Mouse (Mus musculus) layer of hippocampus, adult 8-10 months (tissue): ENCODE measurements around the gene Gtpbp1. TPM values are rescaled to one million over a fixed set of nuclear protein-coding genes. Genes with fewer than 3 reads are reported as not detected.

Source experiments
- DNase-seq, 2 experiments: peaks; one replicate each; pipeline ENCODE4 v3.0.0; 2022; ENCODE audit warnings: low spot score in 2 of 2
- total RNA-seq, 4 experiments: library from RNA; stranded (reverse); gene quantifications; 2 replicates each; pipeline ENCODE4 v1.2.4; 2022

The Gtpbp1 gene
- total RNA-seq, 4 experiments from 2014 or later, result 49.4 to 61.5 (median 52.8) TPM

- no peak for DNase-seq
These were observed 5.5 kb upstream of the Gtpbp1 start for GRCm38 (mm10) chr15:79685141-79685641.

- DNase-seq, result no peak
These were observed 4.4 kb upstream of the Gtpbp1 start for GRCm38 (mm10) chr15:79686046-79686869.

- no peak for DNase-seq
These were observed 3.5 kb upstream of the Gtpbp1 start for GRCm38 (mm10) chr15:79687175-79687574.

- DNase-seq, result peak; percentile 90 to 95
These were observed 2.9 kb upstream of the Gtpbp1 start, which contains the start of gene Josd1 for GRCm38 (mm10) chr15:79687646-79688267. TSS of gene Josd1 (minus strand) at chr15:79687919.

GRCm38 (mm10) chr15:79688268-79688956 is 2.2 kb upstream of the Gtpbp1 start:
- DNase-seq, result no peak

GRCm38 (mm10) chr15:79689662-79690425 is 801 bp upstream of the Gtpbp1 start:
- no peak for DNase-seq

GRCm38 (mm10) chr15:79691023-79691508 is 421 bp downstream of the Gtpbp1 start:
- DNase-seq, result peak in 1 of 2 experiments; percentile 34

- DNase-seq, result no peak
These were observed 1.7 kb downstream of the Gtpbp1 start for GRCm38 (mm10) chr15:79692334-79692733.

GRCm38 (mm10) chr15:79693740-79694139 is 3.1 kb downstream of the Gtpbp1 start:
- no peak for DNase-seq

- no peak for DNase-seq
These were observed 3.9 kb downstream of the Gtpbp1 start for GRCm38 (mm10) chr15:79694512-79694911.

- no peak for DNase-seq
These were observed 4.9 kb downstream of the Gtpbp1 start for GRCm38 (mm10) chr15:79695516-79695915.

GRCm38 (mm10) chr15:79696508-79696907 is 5.9 kb downstream of the Gtpbp1 start:
- DNase-seq, result no peak

- no peak for DNase-seq
These were observed 6.4 kb downstream of the Gtpbp1 start for GRCm38 (mm10) chr15:79697011-79697410.

- no peak for DNase-seq
These were observed 7.0 kb downstream of the Gtpbp1 start for GRCm38 (mm10) chr15:79697558-79698187.

GRCm38 (mm10) chr15:79706603-79707214 is 16.1 kb downstream of the Gtpbp1 start:
- no peak for DNase-seq

- DNase-seq, result no peak
These were observed 17.7 kb downstream of the Gtpbp1 start for GRCm38 (mm10) chr15:79708229-79708822.

GRCm38 (mm10) chr15:79715646-79716045 is 25.0 kb downstream of the Gtpbp1 start:
- no peak for DNase-seq

GRCm38 (mm10) chr15:79716710-79717109 is 26.1 kb downstream of the Gtpbp1 start:
- no peak for DNase-seq

GRCm38 (mm10) chr15:79720267-79720666 is 29.6 kb downstream of the Gtpbp1 start:
- DNase-seq, result no peak

GRCm38 (mm10) chr15:79720796-79721195 is 30.2 kb downstream of the Gtpbp1 start:
- DNase-seq, result no peak
